8 mouse cellular contexts compared by ENCODE assay signal in the genomic region with DNA sequence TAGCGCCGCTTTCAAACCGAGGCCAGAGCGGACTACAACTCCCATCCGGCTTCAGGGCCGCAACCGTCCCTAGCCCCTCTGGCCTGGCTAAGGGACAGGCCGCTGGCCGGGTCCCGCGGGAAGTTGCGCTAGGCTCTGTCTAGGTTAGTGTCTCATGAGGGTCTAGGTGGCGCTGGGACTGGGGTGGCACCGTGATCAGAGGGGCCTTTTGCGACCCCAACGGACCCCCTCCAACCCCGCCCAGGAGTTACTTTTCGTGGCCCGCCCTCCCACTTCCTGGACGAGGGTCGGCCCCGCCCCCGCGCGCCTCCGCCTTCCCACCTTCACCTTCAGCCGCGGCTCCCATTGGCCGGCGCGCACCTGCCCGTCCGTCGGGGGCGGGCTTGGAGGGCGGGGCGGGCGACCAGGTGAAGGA. TPM values are rescaled to one million over a fixed set of nuclear protein-coding genes. Genes with fewer than 3 reads are reported as not detected.
DNase-seq lines count a peak whose midpoint lies in the region; ATAC-seq and TF ChIP-seq lines count a peak whose summit lies in the region.

A gene (plus strand): TSS at position 320 of the 415 bp plus-strand sequence.

- DNase-seq in CD8-positive naive resting alpha-beta T cell, adult 2 months (ENCODE audit: low read depth in 2 of 2, low spot score in 2 of 2) = peak; percentile 65 to 70
- DNase-seq in lung, postnatal 36 days = peak; percentile 95
- DNase-seq in retina, adult 2 months (ENCODE audit: low read depth, low spot score) = peak; percentile 55
- DNase-seq in urinary bladder, adult 18-20 months (ENCODE audit: low spot score in 2 of 2) = peak; percentile 87 to 90

- peak within 1 kb of the TSS; percentile 50 for H3K9ac ChIP-seq in embryonic facial prominence, embryonic 15.5 days
- peak within 1 kb of the TSS; percentile 88 for H3K9ac ChIP-seq in heart, embryonic 13.5 days
- peak within 1 kb of the TSS; percentile 85 for H3K9ac ChIP-seq in kidney, embryonic 16.5 days (replicated peaks; ENCODE audit: low read length)

- under 1% methylated on average over 36 of the region's 38 CpGs for WGBS in bone marrow, adult 2 months
- WGBS in embryonic facial prominence, embryonic 15.5 days = 1% methylated on average over 36 of the region's 38 CpGs
- WGBS in heart, embryonic 13.5 days = under 1% methylated on average over 36 of the region's 38 CpGs
- WGBS in kidney, embryonic 16.5 days = under 1% methylated on average over 36 of the region's 38 CpGs

- H3K4me1 ChIP-seq in bone marrow, adult 2 months (ENCODE audit: control insufficient read depth, insufficient read depth, low read length) = no peaks in the 10 kb centered on the region; the same call in none of the 2 replicates
- H3K4me1 ChIP-seq in embryonic facial prominence, embryonic 15.5 days = peaks cover 37% of the 10 kb centered on the region
- H3K4me1 ChIP-seq in heart, embryonic 13.5 days = peaks cover 45% of the 10 kb centered on the region
- peaks cover 14% of the 10 kb centered on the region for H3K4me1 ChIP-seq in kidney, embryonic 16.5 days (ENCODE audit: insufficient read depth, low read length)

- H3K36me3 ChIP-seq in embryonic facial prominence, embryonic 15.5 days = peaks cover 10% of the 10 kb centered on the region
- H3K36me3 ChIP-seq in heart, embryonic 13.5 days = peaks cover 15% of the 10 kb centered on the region
- H3K36me3 ChIP-seq in kidney, embryonic 16.5 days (ENCODE audit: insufficient read depth, low read length) = no peaks in the 10 kb centered on the region; the same call in 1 of the 2 replicates

- H3K27me3 ChIP-seq in embryonic facial prominence, embryonic 15.5 days = no peaks in the 10 kb centered on the region
- H3K27me3 ChIP-seq in heart, embryonic 13.5 days (replicated peaks) = no peaks in the 10 kb centered on the region
- no peaks in the 10 kb centered on the region for H3K27me3 ChIP-seq in kidney, embryonic 16.5 days (ENCODE audit: insufficient read depth, low read length)

- peak; percentile 75 for ATAC-seq in embryonic facial prominence, embryonic 15.5 days (ENCODE audit: insufficient number of reproducible peaks, low FRiP score, low TSS enrichment, low read depth)
- peak; percentile 82 for ATAC-seq in heart, embryonic 13.5 days (ENCODE audit: extremely low read depth, insufficient number of reproducible peaks, low FRiP score, low TSS enrichment)
- ATAC-seq in kidney, embryonic 16.5 days (ENCODE audit: low FRiP score, low TSS enrichment) = peak; percentile 81

- no peak for TF ChIP-seq POLR2A in bone marrow, adult 2 months (IDR thresholded peaks at IDR 0.05; ENCODE audit: borderline replicate concordance, control insufficient read depth, low read depth, low read length)

- H3K4me2 ChIP-seq in embryonic facial prominence, embryonic 15.5 days (replicated peaks) = peak within 1 kb of the TSS; percentile 65
- peak within 1 kb of the TSS; percentile 79 for H3K4me2 ChIP-seq in heart, embryonic 13.5 days
- H3K4me2 ChIP-seq in kidney, embryonic 16.5 days (replicated peaks; ENCODE audit: low read depth, low read length) = peak within 1 kb of the TSS; percentile 66

- H3K27ac ChIP-seq in bone marrow, adult 2 months (ENCODE audit: control insufficient read depth, insufficient read depth, low read depth, low read length, poor library complexity) = peak within 1 kb of the TSS; percentile 70
- H3K27ac ChIP-seq in embryonic facial prominence, embryonic 15.5 days (replicated peaks) = peak within 1 kb of the TSS; percentile 85
- H3K27ac ChIP-seq in heart, embryonic 13.5 days (replicated peaks) = peak within 1 kb of the TSS; percentile 62
- H3K27ac ChIP-seq in kidney, embryonic 16.5 days (ENCODE audit: low read length) = peak within 1 kb of the TSS; percentile 87

- H3K9me3 ChIP-seq in embryonic facial prominence, embryonic 15.5 days (replicated peaks) = no peaks in the 10 kb centered on the region
- no peaks in the 10 kb centered on the region for H3K9me3 ChIP-seq in heart, embryonic 13.5 days
- H3K9me3 ChIP-seq in kidney, embryonic 16.5 days (ENCODE audit: low read length) = no peaks in the 10 kb centered on the region

- H3K4me3 ChIP-seq in bone marrow, adult 2 months (replicated peaks; ENCODE audit: control insufficient read depth, low read depth, low read length) = peak within 1 kb of the TSS; percentile 64
- H3K4me3 ChIP-seq in embryonic facial prominence, embryonic 15.5 days (replicated peaks) = peak within 1 kb of the TSS; percentile 72
- H3K4me3 ChIP-seq in heart, embryonic 13.5 days = peak within 1 kb of the TSS; percentile 66
- peak within 1 kb of the TSS; percentile 70 for H3K4me3 ChIP-seq in kidney, embryonic 16.5 days (ENCODE audit: low read length)

- TF ChIP-seq CTCF in bone marrow, adult 2 months (IDR thresholded peaks at IDR 0.05; ENCODE audit: control insufficient read depth, insufficient read depth, low read length) = no peak

RNA-seq across cellular contexts. Expression of the gene that starts here (rescaled TPM):
- polyA plus RNA-seq in bone marrow, adult 2 months (2011; ENCODE audit: insufficient read depth, insufficient read length, low replicate concordance, missing spikeins) = 7.2 and 13.6 TPM in 2 replicates
- polyA plus RNA-seq in embryonic facial prominence, embryonic 15.5 days (2015; fragmentation: Nextera tagmentation; extraction: Ambion mirVana) = 1.5 and 2.5 TPM in 2 replicates
- polyA plus RNA-seq in heart, embryonic 13.5 days (2015; fragmentation: Nextera tagmentation; extraction: Ambion mirVana) = 0.45 and 0.60 TPM in 2 replicates
- 0.80 and 1.5 TPM in 2 replicates for polyA plus RNA-seq in kidney, embryonic 16.5 days (2015; fragmentation: Nextera tagmentation; extraction: Ambion mirVana)

Comparison
In these comparisons a context has a peak if more than half of its experiments do, and no peak if none do; other contexts are left out.
1. Peak in every context shown above with its lines: DNase-seq, ATAC-seq, H3K4me3 ChIP-seq and H3K27ac ChIP-seq.
2. Peak in ATAC-seq, H3K4me3 ChIP-seq, H3K27ac ChIP-seq, H3K9ac ChIP-seq and H3K4me2 ChIP-seq in heart, embryonic 13.5 days; RNA of the gene not detected or under 1 TPM.